Mouse (Mus musculus): Measurements from ENCODE around the gene Vma21-ps. TPM values are rescaled to one million over a fixed set of nuclear protein-coding genes. Genes with fewer than 3 reads are reported as not detected.

Gene Vma21-ps
- polyA plus RNA-seq, 1 experiment from 2014 or later, result not detected

GRCm38 (mm10) chr4:52459726-52460125 is 37.3 kb downstream of the Vma21-ps start:
- Histone ChIP-seq H3K4me2 (ENCODE audit: low read depth) (no peak overlapping the region), H3K27me3 (ENCODE audit: control insufficient read depth, insufficient read depth, low read length) (no peaks in the 10 kb centered on the region), H3K9ac (ENCODE audit: low read length) (no peak overlapping the region), H3K27ac (ENCODE audit: low read depth, low read length) (no peak overlapping the region), H3K9me3 (ENCODE audit: control insufficient read depth, low read length) (no peaks in the 10 kb centered on the region), H3K36me3 (ENCODE audit: control insufficient read depth, insufficient read depth, low read length) (peaks cover 8% of the 10 kb centered on the region), H3K4me3 (ENCODE audit: low read depth, low read length) (no peak overlapping the region), H3K4me1 (ENCODE audit: control insufficient read depth, insufficient read depth, low read length) (no peaks in the 10 kb centered on the region)
- no peak for DNase-seq (ENCODE audit: low spot score)
- WGBS, result 98% methylated on average over 1 of the region's 1 CpGs
- ATAC-seq (ENCODE audit: insufficient read depth, low FRiP score, low TSS enrichment), result no peak

Other genes with a start within 250 kb of the Vma21-ps start
- 168 and 196 TPM in 2 replicates for gene Smc2, start 58.0 kb downstream of the Vma21-ps start, polyA plus RNA-seq (2014; fragmentation: Nextera tagmentation; extraction: Ambion mirVana)
- gene Toporsl, start 99.0 kb upstream of the Vma21-ps start, polyA plus RNA-seq (2014; fragmentation: Nextera tagmentation; extraction: Ambion mirVana), result not detected in 2 replicates

Data from neural tube, embryonic 11.5 days (tissue).